Mouse (Mus musculus) olfactory bulb, adult 2 months (tissue): ENCODE measurements around the gene Serpina11. TPM values are rescaled to one million over a fixed set of nuclear protein-coding genes. Genes with fewer than 3 reads are reported as not detected.

Experiments used
- H3K27ac ChIP-seq: fragments of 200-500 bp; 2 replicates; pipeline ENCODE4 v1.5.1; 2012; ENCODE audit warnings: low read depth, low read length; ENCODE audit not compliant: insufficient read depth
- H3K4me1 ChIP-seq: fragments of 200-500 bp; 2 replicates; pipeline ENCODE4 v1.6.1; 2012; ENCODE audit warnings: low read length; ENCODE audit not compliant: control insufficient read depth, insufficient read depth
- H3K4me3 ChIP-seq: fragments of 200-500 bp; 2 replicates; pipeline ENCODE4 v1.5.1; 2012; ENCODE audit warnings: mild to moderate bottlenecking, low read depth, low read length, moderate library complexity; ENCODE audit not compliant: insufficient read depth
- CTCF ChIP-seq: fragments of 200-500 bp; IDR thresholded peaks from 2 replicates; pipeline ENCODE4 v1.5.1; 2012; ENCODE audit warnings: low read depth, mild to moderate bottlenecking, low read length, moderate library complexity; ENCODE audit not compliant: insufficient read depth
- POLR2A ChIP-seq: fragments of 200-500 bp; IDR thresholded peaks from 2 replicates; pipeline ENCODE4 v1.6.1; 2012; ENCODE audit warnings: mild to moderate bottlenecking, low read depth, low read length, moderate library complexity; ENCODE audit not compliant: insufficient read depth
- WGBS: fragments of 180-500 bp; shearing (Covaris S2); methylation state at CpG from one replicate; pipeline ENCODE4 v1.1.7; 2018; 5-methylcytosine and 5-hydroxymethylcytosine counted together
- polyA plus RNA-seq: library from polyadenylated mRNA; stranded (reverse); fragments of >200 nt; gene quantifications from 2 replicates; pipeline ENCODE4 v1.2.4, GENCODE M21; 2012; ENCODE audit warnings: low replicate concordance; ENCODE audit not compliant: missing spikeins, insufficient read depth, insufficient read length

Gene Serpina11
- polyA plus RNA-seq, 1 experiment, result not detected

GRCm38 (mm10) chr12:103978294-103978693 lies 11.5 kb downstream of the Serpina11 start:
- Histone ChIP-seq H3K27ac (no peak overlapping the region), H3K4me3 (no peak overlapping the region), H3K4me1 (no peaks in the 10 kb centered on the region)
- WGBS, result 88% methylated on average over 10 of the region's 10 CpGs
- TF ChIP-seq POLR2A (no peak), CTCF (no peak)

DNA sequence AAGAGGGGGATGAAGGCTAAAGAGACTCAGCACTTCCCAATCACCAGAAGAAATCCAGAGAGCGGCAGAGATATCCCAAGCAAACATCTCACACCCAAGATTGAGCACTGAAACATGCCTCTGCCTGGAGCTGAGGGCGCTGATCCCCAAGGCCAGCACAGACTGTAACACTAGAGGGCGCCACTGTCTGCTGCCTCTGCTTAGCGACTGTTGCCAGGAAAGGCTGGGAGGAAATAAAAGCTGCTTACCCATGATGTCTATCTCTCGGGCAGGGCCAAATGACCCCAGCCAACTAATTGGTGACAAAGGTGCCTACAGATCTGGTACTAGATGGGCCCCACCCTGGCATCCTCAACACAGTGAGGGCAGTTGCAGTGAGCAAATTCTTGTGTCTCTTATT lies 11.9 kb downstream of the Serpina11 start:
- no peak for TF ChIP-seq POLR2A
- WGBS, result 32% methylated on average over 5 of the region's 5 CpGs
- Histone ChIP-seq H3K4me1 (no peaks in the 10 kb centered on the region), H3K4me3 (no peak overlapping the region), H3K27ac (no peak overlapping the region)

DNA sequence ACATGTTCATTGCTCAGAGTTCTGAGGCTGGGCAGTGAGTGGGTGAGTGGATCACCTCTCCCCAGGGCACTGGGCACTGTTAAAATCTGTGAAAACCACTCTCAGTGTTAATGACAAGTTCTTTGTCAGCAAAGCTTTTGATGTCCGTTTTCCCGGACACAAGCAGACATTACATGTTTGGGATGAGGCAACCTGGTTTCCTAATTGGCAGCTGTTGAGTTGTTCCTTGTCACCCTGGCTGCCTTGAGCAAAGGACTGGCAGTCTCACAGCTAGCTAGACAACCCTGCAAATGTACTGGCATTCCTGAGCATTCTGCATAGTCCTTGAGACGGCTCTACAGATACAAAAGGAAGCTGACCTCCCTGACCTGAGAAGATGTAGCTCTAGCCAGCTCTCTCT lies 12.7 kb downstream of the Serpina11 start:
- no peak overlapping the region for H3K27ac ChIP-seq
- H3K4me1 ChIP-seq, result no peaks in the 10 kb centered on the region
- 38% methylated on average over 3 of the region's 3 CpGs for WGBS
- no peak for TF ChIP-seq CTCF
- no peak for TF ChIP-seq POLR2A
- no peak overlapping the region for H3K4me3 ChIP-seq

DNA sequence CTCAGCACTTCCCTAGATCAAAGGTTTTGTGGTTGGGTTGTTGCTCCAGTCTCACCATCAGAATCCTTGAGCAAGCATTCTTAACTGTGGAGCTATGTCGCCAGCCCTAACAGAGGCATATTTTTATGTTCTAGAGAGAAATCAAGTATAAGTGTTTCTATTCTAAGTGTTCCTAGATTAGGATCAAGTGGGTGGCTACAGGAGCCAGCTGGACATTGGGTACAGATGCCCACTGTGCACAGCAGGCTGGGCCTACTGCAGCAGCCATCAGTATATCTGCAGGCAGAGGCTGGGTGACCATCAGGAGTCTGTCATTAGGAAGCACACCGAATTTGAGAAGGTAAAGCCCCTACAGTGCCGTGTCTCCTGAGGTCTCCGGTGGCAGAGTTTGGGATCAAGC lies 18.7 kb downstream of the Serpina11 start:
- H3K4me3 ChIP-seq, result no peak overlapping the region
- H3K27ac ChIP-seq, result no peak overlapping the region
- TF ChIP-seq CTCF, result no peak
- no peak for TF ChIP-seq POLR2A
- 87% methylated on average over 4 of the region's 4 CpGs for WGBS
- H3K4me1 ChIP-seq, result no peaks in the 10 kb centered on the region

DNA sequence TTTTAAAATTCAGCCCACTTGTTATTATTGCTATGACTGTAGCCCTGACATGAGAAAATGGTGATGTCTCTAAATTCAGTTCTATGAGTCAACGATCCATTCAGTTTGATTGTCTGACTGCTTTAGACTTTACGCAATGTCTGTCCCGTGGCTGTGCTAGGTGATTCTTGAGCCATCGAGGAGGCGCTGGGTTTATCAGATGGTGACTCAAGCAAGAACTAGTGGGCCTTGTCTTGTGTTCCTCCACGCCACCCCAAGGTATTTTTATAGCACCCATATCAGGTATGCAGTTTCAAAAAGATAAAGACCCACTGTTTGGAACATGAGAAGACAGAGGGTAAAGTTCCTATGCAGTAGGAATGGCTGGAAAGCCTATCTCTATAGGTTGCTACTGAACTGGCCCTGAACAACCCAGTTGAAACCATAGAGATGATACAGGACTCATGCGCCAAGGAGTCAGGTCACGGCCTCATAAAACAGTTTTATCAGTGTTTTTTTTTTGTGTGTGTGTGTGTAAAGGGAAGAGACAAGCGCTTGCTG lies 20.1 kb downstream of the Serpina11 start:
- no peak for TF ChIP-seq POLR2A
- no peak for TF ChIP-seq CTCF
- 93% methylated on average over 9 of the region's 9 CpGs for WGBS
- no peak overlapping the region for H3K4me3 ChIP-seq
- no peaks in the 10 kb centered on the region for H3K4me1 ChIP-seq
- no peak overlapping the region for H3K27ac ChIP-seq

GRCm38 (mm10) chr12:103966761-103967160 lies 23.0 kb downstream of the Serpina11 start:
- Histone ChIP-seq H3K4me3 (no peak overlapping the region), H3K4me1 (no peaks in the 10 kb centered on the region), H3K27ac (no peak overlapping the region)
- 69% methylated on average over 3 of the region's 3 CpGs for WGBS
- TF ChIP-seq POLR2A (no peak), CTCF (no peak)

GRCm38 (mm10) chr12:103963288-103963687 lies 26.5 kb downstream of the Serpina11 start:
- TF ChIP-seq POLR2A (no peak), CTCF (no peak)

GRCm38 (mm10) chr12:103962860-103963259 lies 26.9 kb downstream of the Serpina11 start:
- 82% methylated on average over 8 of the region's 8 CpGs for WGBS
- H3K4me3 ChIP-seq, result no peak overlapping the region
- no peak overlapping the region for H3K27ac ChIP-seq
- H3K4me1 ChIP-seq, result no peaks in the 10 kb centered on the region
- TF ChIP-seq POLR2A, result no peak
- TF ChIP-seq CTCF, result no peak

More at GRCm38 (mm10) chr12:103963288-103963687, 26.5 kb downstream of the Serpina11 start:
- H3K4me1 ChIP-seq, result no peaks in the 10 kb centered on the region
- no peak overlapping the region for H3K4me3 ChIP-seq
- WGBS, result 87% methylated on average over 4 of the region's 4 CpGs
- H3K27ac ChIP-seq, result no peak overlapping the region

DNA sequence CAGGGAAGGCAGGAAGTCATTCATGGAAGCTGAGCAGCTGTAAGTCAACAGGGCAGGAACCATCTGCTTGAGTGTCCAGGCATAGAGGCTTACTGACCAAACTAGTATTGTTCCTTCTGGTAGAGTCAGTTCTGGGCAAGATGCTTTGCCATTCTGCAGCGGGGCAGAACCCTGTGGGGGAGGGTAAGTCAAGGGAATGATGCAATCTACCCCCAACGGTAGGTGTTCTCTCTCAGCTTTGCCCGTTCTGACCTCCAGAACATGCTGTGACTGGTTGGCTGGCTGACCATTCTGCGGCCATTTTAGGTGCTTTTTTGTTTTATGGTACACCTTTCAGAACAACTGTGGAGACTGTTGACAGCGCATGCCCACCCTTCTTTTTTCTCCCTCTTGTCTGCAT lies 27.4 kb downstream of the Serpina11 start:
- Histone ChIP-seq H3K27ac (no peak overlapping the region), H3K4me3 (no peak overlapping the region), H3K4me1 (no peaks in the 10 kb centered on the region)
- WGBS, result 82% methylated on average over 5 of the region's 5 CpGs
- TF ChIP-seq POLR2A, result no peak
- no peak for TF ChIP-seq CTCF

- Histone ChIP-seq H3K4me3 (no peak overlapping the region), H3K27ac (no peak overlapping the region), H3K4me1 (no peaks in the 10 kb centered on the region)
- WGBS, result 100% methylated on average over 1 of the region's 1 CpGs
- TF ChIP-seq CTCF, result no peak
- TF ChIP-seq POLR2A, result no peak
These were observed 28.0 kb downstream of the Serpina11 start for GRCm38 (mm10) chr12:103961716-103962115.
